In genomic region chr10:80245600-80245999, GRCm38 (mm10) we compare ENCODE assay signal across 8 mouse cellular contexts. TPM values are rescaled to one million over a fixed set of nuclear protein-coding genes. Genes with fewer than 3 reads are reported as not detected.
A peak's percentile ranks its signal among the peaks of the same experiment; 100 is the strongest.
DNase-seq lines count a peak whose midpoint lies in the region; ATAC-seq and TF ChIP-seq lines count a peak whose summit lies in the region.

No protein-coding gene starts in this region.

- peak; percentile 23; the same call in 1 of the 2 replicates for ATAC-seq in forebrain, embryonic 13.5 days

- peaks cover 0 to 3% of the 10 kb centered on the region in 2 experiments; a peak in 2 of 4 replicates for H3K36me3 ChIP-seq in MEL (ENCODE audit: control insufficient read depth in 1 of 2, insufficient read depth in 2 of 2, low read length in 2 of 2)
- peaks cover 42% of the 10 kb centered on the region for H3K36me3 ChIP-seq in forebrain, embryonic 13.5 days (ENCODE audit: poor library complexity, severe bottlenecking)

- intact Hi-C loops in heart, postnatal 36 days (cut with DNase I) = loop anchor here (1.0 kb wide), 2 partner anchors 46 to 70 kb away; no protein-coding TSS in a partner anchor

- peak; percentile 83 for TF ChIP-seq RAD21 in MEL (IDR thresholded peaks at IDR 0.05; ENCODE audit: low read depth, low read length)

- no peaks in the 10 kb centered on the region for H3K9me3 ChIP-seq in MEL (replicated peaks; ENCODE audit: insufficient read depth, low read length)
- no peaks in the 10 kb centered on the region for H3K9me3 ChIP-seq in forebrain, embryonic 13.5 days (replicated peaks)

- WGBS in forebrain, embryonic 13.5 days = 3% methylated on average over 4 of the region's 4 CpGs

- H3K79me2 ChIP-seq in MEL (ENCODE audit: control insufficient read depth, insufficient read depth, low read length, poor library complexity) = peaks cover 14% of the 10 kb centered on the region

- no peak for TF ChIP-seq EP300 in MEL (IDR thresholded peaks at IDR 0.05; ENCODE audit: low read depth in 1 of 2, low read length in 2 of 2)

- H3K9ac ChIP-seq in MEL (ENCODE audit: control insufficient read depth, low read depth, low read length, poor library complexity, severe bottlenecking) = peak overlapping the region; percentile 7
- H3K9ac ChIP-seq in forebrain, embryonic 13.5 days = peak overlapping the region; percentile 45; the same call in 1 of the 2 replicates

- H3K27ac ChIP-seq in MEL (ENCODE audit: control insufficient read depth, low read depth, low read length) = no peak overlapping the region
- H3K27ac ChIP-seq in forebrain, embryonic 13.5 days = peak overlapping the region; percentile 45

- no peak overlapping the region for H3K4me2 ChIP-seq in forebrain, embryonic 13.5 days

- H3K4me3 ChIP-seq in MEL (ENCODE audit: control insufficient read depth in 1 of 2, insufficient read depth in 1 of 2, low read depth in 2 of 2, low read length in 2 of 2) = no peak overlapping the region
- 0 out of 2 replicates have a peak overlapping the region, but pooled peaks have one; percentile 2 for H3K4me3 ChIP-seq in forebrain, embryonic 13.5 days

- TF ChIP-seq POLR2A in MEL (IDR thresholded peaks at IDR 0.05; ENCODE audit: control insufficient read depth in 1 of 2, insufficient read depth in 1 of 2, low read depth in 1 of 2, low read length in 2 of 2, poor library complexity in 1 of 2) = no peak

- peak; percentile 91 for DNase-seq in MEL (ENCODE audit: low read depth, low spot score)
- DNase-seq in c-Kit-positive CD71-positive TER-119-positive erythroid progenitor cells, embryonic 14.5 days (ENCODE audit: low spot score) = peak; percentile 91
- peak; percentile 82 to 83 for DNase-seq in heart, postnatal 36 days
- peak; percentile 71 to 88 for DNase-seq in layer of hippocampus, adult 18-20 months (ENCODE audit: low spot score in 2 of 2)
- peak; percentile 91 for DNase-seq in lung, postnatal 10 days
- peak; percentile 70 for DNase-seq in retina, adult 2 months (ENCODE audit: low read depth, low spot score)
- DNase-seq in thymus, postnatal 4 days = peak; percentile 85

- TF ChIP-seq CTCF in MEL (IDR thresholded peaks at IDR 0.05 in 2 of 3, conservative IDR thresholded peaks at IDR 0.05 in 1 of 3; ENCODE audit: control insufficient read depth in 1 of 3, insufficient read depth in 1 of 3, low read depth in 2 of 3, low read length in 3 of 3, poor library complexity in 1 of 3, severe bottlenecking in 1 of 3) = peak; percentile 70 to 95 (median 90)

- H3K27me3 ChIP-seq in MEL (ENCODE audit: control insufficient read depth in 1 of 2, insufficient read depth in 2 of 2, low read length in 2 of 2) = no peaks in the 10 kb centered on the region
- H3K27me3 ChIP-seq in forebrain, embryonic 13.5 days = no peaks in the 10 kb centered on the region

- H3K4me1 ChIP-seq in MEL (ENCODE audit: control insufficient read depth in 1 of 2, insufficient read depth in 2 of 2, low read length in 2 of 2) = peaks cover 0 to 6% of the 10 kb centered on the region in 2 experiments; a peak in 2 of 4 replicates
- peaks cover 26% of the 10 kb centered on the region for H3K4me1 ChIP-seq in forebrain, embryonic 13.5 days

TF ChIP-seq in MEL, 35 proteins besides CTCF, POLR2A, EP300 and RAD21:
- TF ChIP-seq MYC (IDR thresholded peaks at IDR 0.05; ENCODE audit: low read depth, low read length) (peak; percentile 56; the same call in 1 of the 2 replicates), GATA1 (IDR thresholded peaks at IDR 0.05; ENCODE audit: low read depth, low read length) (peak; percentile 56), ZC3H11A (IDR thresholded peaks at IDR 0.05; ENCODE audit: low read depth, low read length) (peak; percentile 49), SMC3 (IDR thresholded peaks at IDR 0.05; ENCODE audit: low read depth, low read length) (peak; percentile 90), SIN3A (IDR thresholded peaks at IDR 0.05; ENCODE audit: low read length) (peak; percentile 51; the same call in 1 of the 2 replicates), MXI1 (IDR thresholded peaks at IDR 0.05; ENCODE audit: low read depth, low read length) (0 out of 2 replicates have a peak, but pooled peaks have one; percentile 45), NRF1 (IDR thresholded peaks at IDR 0.05; ENCODE audit: insufficient read depth, low read depth, low read length, poor library complexity, severe bottlenecking) (no peak), E2F4 (IDR thresholded peaks at IDR 0.05; ENCODE audit: borderline replicate concordance, low read depth, low read length) (no peak)

RNA-seq across cellular contexts. Expression of gene Ndufs7, which starts 3.3 kb away (rescaled TPM):
- total RNA-seq in MEL (2012; rRNA removed) = 341 and 377 TPM in 2 replicates
- 100 to 1,000 TPM in 1 of 2 experiments, not detected in 1; 458 TPM for polyA plus RNA-seq in MEL (2012; ENCODE audit: insufficient read depth in 1 of 2, insufficient read length in 2 of 2, low read depth in 1 of 2, low replicate concordance in 2 of 2, missing spikeins in 1 of 2)
- 267 and 274 TPM in 2 replicates for polyA plus RNA-seq in forebrain, embryonic 13.5 days (2015; fragmentation: Nextera tagmentation; extraction: Ambion mirVana)
- 100 to 1,000 TPM; 962 to 997 TPM for total RNA-seq in heart, postnatal 36 days (2021)
- 100 to 1,000 TPM; 218 to 228 TPM for total RNA-seq in layer of hippocampus, adult 18-20 months (2021)

RNA-seq across cellular contexts. Expression of gene Gamt, which starts 15.2 kb away (rescaled TPM):
- total RNA-seq in MEL (2012; rRNA removed) = 4.1 and 6.0 TPM in 2 replicates
- polyA plus RNA-seq in MEL (2012; ENCODE audit: insufficient read depth in 1 of 2, insufficient read length in 2 of 2, low read depth in 1 of 2, low replicate concordance in 2 of 2, missing spikeins in 1 of 2) = 1 to 10 TPM in 1 of 2 experiments, not detected in 1; 8.4 TPM
- 18.2 and 18.3 TPM in 2 replicates for polyA plus RNA-seq in forebrain, embryonic 13.5 days (2015; fragmentation: Nextera tagmentation; extraction: Ambion mirVana)
- 10 to 100 TPM in 1 of 2 experiments, 1 to 10 TPM in 1; 8.9 to 12.0 TPM for total RNA-seq in heart, postnatal 36 days (2021)
- total RNA-seq in layer of hippocampus, adult 18-20 months (2021) = 10 to 100 TPM; 24.5 to 26.7 TPM

RNA-seq across cellular contexts. Expression of gene Dazap1, which starts 15.7 kb away (rescaled TPM):
- 159 and 166 TPM in 2 replicates for total RNA-seq in MEL (2012; rRNA removed)
- polyA plus RNA-seq in MEL (2012; ENCODE audit: insufficient read depth in 1 of 2, insufficient read length in 2 of 2, low read depth in 1 of 2, low replicate concordance in 2 of 2, missing spikeins in 1 of 2) = 100 to 1,000 TPM in 1 of 2 experiments, not detected in 1; 236 TPM
- polyA plus RNA-seq in forebrain, embryonic 13.5 days (2015; fragmentation: Nextera tagmentation; extraction: Ambion mirVana) = 61.7 and 64.9 TPM in 2 replicates
- 10 to 100 TPM; 57.7 to 58.5 TPM for total RNA-seq in heart, postnatal 36 days (2021)
- total RNA-seq in layer of hippocampus, adult 18-20 months (2021) = 10 to 100 TPM; 77.2 to 83.0 TPM

RNA-seq across cellular contexts. Expression of gene Mum1, which starts 19.4 kb away (rescaled TPM):
- total RNA-seq in MEL (2012; rRNA removed) = 34.8 and 35.3 TPM in 2 replicates
- polyA plus RNA-seq in MEL (2012; ENCODE audit: insufficient read depth in 1 of 2, insufficient read length in 2 of 2, low read depth in 1 of 2, low replicate concordance in 2 of 2, missing spikeins in 1 of 2) = 10 to 100 TPM; 34.0 to 55.2 TPM
- 62.1 and 64.7 TPM in 2 replicates for polyA plus RNA-seq in forebrain, embryonic 13.5 days (2015; fragmentation: Nextera tagmentation; extraction: Ambion mirVana)
- total RNA-seq in heart, postnatal 36 days (2021) = 10 to 100 TPM; 13.1 to 15.3 TPM
- 10 to 100 TPM; 37.4 to 45.1 TPM for total RNA-seq in layer of hippocampus, adult 18-20 months (2021)

RNA-seq across cellular contexts. Expression of gene Rps15, which starts 46.7 kb away (rescaled TPM):
- total RNA-seq in MEL (2012; rRNA removed) = 3,963 and 4,320 TPM in 2 replicates
- 1,000 to 10,000 TPM; 1,331 to 3,905 TPM for polyA plus RNA-seq in MEL (2012; ENCODE audit: insufficient read depth in 1 of 2, insufficient read length in 2 of 2, low read depth in 1 of 2, low replicate concordance in 2 of 2, missing spikeins in 1 of 2)
- polyA plus RNA-seq in forebrain, embryonic 13.5 days (2015; fragmentation: Nextera tagmentation; extraction: Ambion mirVana) = 805 and 828 TPM in 2 replicates
- 100 to 1,000 TPM; 748 to 777 TPM for total RNA-seq in heart, postnatal 36 days (2021)
- total RNA-seq in layer of hippocampus, adult 18-20 months (2021) = 1,000 to 10,000 TPM in 1 of 2 experiments, 100 to 1,000 TPM in 1; 997 to 1,043 TPM
